Mouse (Mus musculus) intestine, embryonic 16.5 days (tissue): ENCODE measurements at regions not wholly inside any gene's neighbourhood (a gene's known extent, or its start where the extent isn't known, plus 50 kb on each side); places are given as distances from the start of the nearest gene placed in this dataset.

Source experiments
- ATAC-seq: fragments of 200-750 bp; cut with Nextera tagmentation; 2 replicates; pipeline ENCODE4 v1.8.0; 2017; ENCODE audit warnings: moderate TSS enrichment, moderate library complexity
- H3K27ac ChIP-seq: fragments of 300-500 bp; sonication (generic); 2 replicates; pipeline ENCODE4 v1.5.1; 2014; ENCODE audit warnings: mild to moderate bottlenecking, low read length
- H3K27me3 ChIP-seq: fragments of 300-500 bp; sonication (generic); replicated peaks from 2 replicates; pipeline ENCODE4 v1.6.1; 2014; ENCODE audit warnings: low read length, control low read depth, mixed read lengths; ENCODE audit not compliant: control insufficient read depth, insufficient read depth
- H3K36me3 ChIP-seq: fragments of 300-500 bp; sonication (generic); 2 replicates; pipeline ENCODE4 v1.6.1; 2014; ENCODE audit warnings: low read length, control low read depth; ENCODE audit not compliant: control insufficient read depth, insufficient read depth
- H3K4me1 ChIP-seq: fragments of 300-500 bp; sonication (generic); 2 replicates; pipeline ENCODE4 v1.6.1; 2014; ENCODE audit warnings: low read length, control low read depth, mixed read lengths; ENCODE audit not compliant: control insufficient read depth, insufficient read depth
- H3K4me2 ChIP-seq: fragments of 300-500 bp; sonication (generic); 2 replicates; pipeline ENCODE4 v1.6.1; 2014; ENCODE audit warnings: low read depth, low read length, control low read depth
- H3K4me3 ChIP-seq: fragments of 300-500 bp; sonication (generic); 2 replicates; pipeline ENCODE4 v1.5.1; 2014; ENCODE audit warnings: mild to moderate bottlenecking, low read length
- H3K9ac ChIP-seq: fragments of 300-500 bp; sonication (generic); 2 replicates; pipeline ENCODE4 v1.6.1; 2014; ENCODE audit warnings: low read depth, low read length
- H3K9me3 ChIP-seq: fragments of 300-500 bp; sonication (generic); 2 replicates; pipeline ENCODE4 v1.6.1; 2016; ENCODE audit warnings: low read length, control low read depth; ENCODE audit not compliant: control insufficient read depth
- WGBS: fragments of 180-500 bp; shearing (Covaris S2); extraction: QIAGEN DNeasy Blood & Tissue Kit; methylation state at CpG from one replicate; pipeline ENCODE4 v1.1.7; 2014; 5-methylcytosine and 5-hydroxymethylcytosine counted together

DNA sequence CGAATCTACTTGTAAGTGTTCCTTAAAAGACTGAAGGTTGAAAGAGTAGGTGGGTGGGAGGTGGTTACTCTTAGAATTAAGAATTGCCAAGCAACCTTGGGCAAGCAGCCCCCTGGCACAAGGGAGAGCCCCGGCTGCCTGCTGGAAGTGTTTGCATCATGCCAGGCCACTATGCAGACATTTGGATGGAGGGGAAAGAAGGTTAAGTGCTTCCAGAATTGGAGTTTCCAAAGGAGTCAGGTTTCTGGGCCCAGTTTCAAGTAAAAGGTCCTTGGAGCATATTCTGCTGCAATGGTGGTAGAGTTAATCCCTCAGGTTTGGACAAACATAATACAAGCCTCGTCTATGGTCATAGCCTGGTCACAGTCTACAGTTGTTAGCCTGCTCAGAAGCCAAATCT lies 162.7 kb downstream of the Gm12728 start:
- no peak overlapping the region for H3K9ac ChIP-seq
- H3K4me3 ChIP-seq: no peak overlapping the region
- no peaks in the 10 kb centered on the region for H3K9me3 ChIP-seq
- ATAC-seq: no peak
- no peak overlapping the region for H3K27ac ChIP-seq
- H3K4me1 ChIP-seq: no peaks in the 10 kb centered on the region
- WGBS: 80% methylated on average over 3 of the region's 3 CpGs
- H3K36me3 ChIP-seq: no peaks in the 10 kb centered on the region
- no peaks in the 10 kb centered on the region for H3K27me3 ChIP-seq
- H3K4me2 ChIP-seq: no peak overlapping the region

DNA sequence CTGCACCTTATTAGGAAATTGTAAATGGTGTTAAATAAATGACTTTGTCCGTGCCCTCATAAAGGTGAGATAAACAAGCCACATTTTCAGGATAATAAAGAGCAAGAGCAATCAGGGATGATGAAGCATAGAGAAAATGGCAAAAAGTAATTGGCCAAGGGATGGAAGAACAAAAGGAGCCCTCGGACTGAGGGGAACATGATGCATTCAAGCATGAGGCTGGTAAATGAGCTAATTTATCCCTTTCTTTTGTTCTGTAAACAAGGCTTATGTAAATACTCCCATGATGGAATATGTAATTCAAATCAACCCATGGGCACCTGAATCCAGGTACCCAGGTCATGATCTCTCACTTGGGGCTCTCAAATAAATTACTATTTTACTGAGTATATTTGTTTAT lies 166.8 kb downstream of the Gm12728 start:
- no peak overlapping the region for H3K27ac ChIP-seq
- H3K4me3 ChIP-seq: no peak overlapping the region
- no peak overlapping the region for H3K9ac ChIP-seq
- H3K9me3 ChIP-seq: no peaks in the 10 kb centered on the region
- no peaks in the 10 kb centered on the region for H3K27me3 ChIP-seq
- H3K36me3 ChIP-seq: no peaks in the 10 kb centered on the region
- WGBS: 79% methylated on average over 2 of the region's 2 CpGs
- no peaks in the 10 kb centered on the region for H3K4me1 ChIP-seq
- ATAC-seq: no peak
- H3K4me2 ChIP-seq: no peak overlapping the region

DNA sequence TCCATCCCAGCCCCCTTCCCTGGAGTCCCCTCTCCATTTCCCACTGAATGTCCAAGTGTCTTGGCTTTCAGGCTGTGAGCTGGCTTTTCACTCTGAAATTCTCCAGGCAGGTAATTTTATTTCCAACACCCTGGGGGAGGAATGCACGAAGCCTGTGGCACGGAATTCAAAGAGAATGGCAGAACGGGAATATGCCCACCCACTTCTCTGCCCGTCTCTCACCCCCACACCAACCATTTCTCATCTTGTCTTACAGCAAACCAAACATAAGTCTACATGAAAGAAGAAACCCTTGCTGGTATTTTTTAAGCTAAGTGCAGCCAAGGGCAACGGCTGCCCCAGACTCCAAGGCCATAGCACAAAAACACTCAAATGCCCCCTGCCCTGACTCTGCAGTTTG lies 168.7 kb downstream of the Gm12728 start:
- Histone ChIP-seq H3K9me3 (no peaks in the 10 kb centered on the region), H3K4me3 (no peak overlapping the region)

DNA sequence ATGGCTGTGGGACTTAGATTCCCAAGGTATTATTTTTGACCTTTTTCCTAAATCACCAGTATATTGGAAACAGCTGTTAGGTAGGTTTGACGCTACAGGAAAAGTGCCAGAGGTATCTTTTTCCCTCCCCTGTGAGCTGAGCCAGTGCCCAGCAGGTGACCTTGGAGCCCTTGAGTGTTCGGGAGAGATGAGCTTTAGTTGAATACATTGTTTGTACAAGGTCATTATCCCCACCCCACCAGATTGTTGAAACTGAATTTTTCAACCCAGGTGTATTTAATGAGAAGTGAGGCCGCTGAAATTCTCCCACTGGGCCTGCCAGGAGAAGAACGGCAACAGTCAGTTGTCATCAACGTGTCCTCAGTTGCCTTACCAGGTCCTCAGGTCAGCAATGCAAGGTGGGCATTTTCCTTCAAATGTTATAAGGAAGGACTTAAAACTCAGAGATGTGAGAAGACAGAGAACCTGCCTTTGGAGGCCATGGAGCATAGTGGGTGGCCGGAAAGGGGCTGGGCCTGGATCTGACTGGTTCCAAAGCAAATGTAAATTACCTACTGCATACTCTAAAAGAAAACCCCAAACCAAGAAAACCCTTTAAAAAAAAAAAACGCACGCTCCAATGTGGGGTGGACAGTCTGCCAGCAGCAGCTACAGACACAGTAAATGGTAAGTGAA lies 172.2 kb downstream of the Gm12728 start:
- no peak for ATAC-seq
- H3K4me2 ChIP-seq: no peak overlapping the region
- no peaks in the 10 kb centered on the region for H3K27me3 ChIP-seq
- H3K36me3 ChIP-seq: no peaks in the 10 kb centered on the region
- no peak overlapping the region for H3K27ac ChIP-seq
- no peaks in the 10 kb centered on the region for H3K4me1 ChIP-seq
- no peaks in the 10 kb centered on the region for H3K9me3 ChIP-seq
- 62% methylated on average over 8 of the region's 8 CpGs for WGBS
- H3K9ac ChIP-seq: no peak overlapping the region
- H3K4me3 ChIP-seq: no peak overlapping the region

More for the DNA sequence above, 168.7 kb downstream of the Gm12728 start:
- no peak overlapping the region for H3K4me2 ChIP-seq
- no peak overlapping the region for H3K9ac ChIP-seq
- H3K36me3 ChIP-seq: no peaks in the 10 kb centered on the region
- H3K27me3 ChIP-seq: no peaks in the 10 kb centered on the region
- WGBS: 64% methylated on average over 5 of the region's 5 CpGs
- no peak overlapping the region for H3K27ac ChIP-seq
- H3K4me1 ChIP-seq: no peaks in the 10 kb centered on the region
- no peak for ATAC-seq

GRCm38 (mm10) chr4:105962542-105962941 lies 172.9 kb downstream of the Gm12728 start:
- Histone ChIP-seq H3K36me3 (no peaks in the 10 kb centered on the region), H3K4me1 (no peaks in the 10 kb centered on the region), H3K9ac (no peak overlapping the region), H3K4me3 (no peak overlapping the region), H3K9me3 (no peaks in the 10 kb centered on the region), H3K27me3 (no peaks in the 10 kb centered on the region), H3K27ac (no peak overlapping the region), H3K4me2 (no peak overlapping the region)
- WGBS: 74% methylated on average over 7 of the region's 7 CpGs
- ATAC-seq: no peak

DNA sequence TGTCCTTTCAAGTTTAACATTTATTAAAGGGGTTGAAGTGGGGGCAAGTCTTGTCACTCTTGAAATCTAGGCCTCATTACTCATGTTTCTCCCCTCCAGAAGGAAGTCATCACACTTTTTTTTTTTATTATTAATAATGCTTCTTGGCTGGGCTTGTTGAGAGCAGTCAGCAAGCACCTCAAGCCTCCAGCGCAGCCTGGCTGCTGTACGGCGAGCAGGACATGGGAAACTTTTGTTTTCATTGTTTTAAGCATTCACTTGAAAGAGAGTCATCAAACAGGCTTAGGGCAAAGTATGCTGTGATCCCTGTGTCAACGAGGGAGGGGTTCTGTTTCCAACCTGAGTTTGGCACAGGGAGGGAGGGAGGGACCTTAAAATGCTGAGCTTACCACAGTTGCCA lies 178.7 kb downstream of the Gm12728 start:
- ATAC-seq: no peak
- 0 out of 2 replicates have a peak, but pooled peaks cover 5% of the 10 kb centered on the region for H3K4me1 ChIP-seq
- H3K27me3 ChIP-seq: no peaks in the 10 kb centered on the region
- H3K9ac ChIP-seq: no peak overlapping the region
- H3K4me3 ChIP-seq: no peak overlapping the region
- no peaks in the 10 kb centered on the region for H3K9me3 ChIP-seq
- no peaks in the 10 kb centered on the region for H3K36me3 ChIP-seq
- WGBS: 34% methylated on average over 4 of the region's 4 CpGs
- H3K4me2 ChIP-seq: no peak overlapping the region
- H3K27ac ChIP-seq: no peak overlapping the region

- Histone ChIP-seq H3K4me1 (0 out of 2 replicates have a peak, but pooled peaks cover 5% of the 10 kb centered on the region), H3K9me3 (no peaks in the 10 kb centered on the region), H3K4me2 (no peak overlapping the region), H3K4me3 (no peak overlapping the region), H3K27ac (no peak overlapping the region), H3K27me3 (no peaks in the 10 kb centered on the region), H3K36me3 (no peaks in the 10 kb centered on the region), H3K9ac (no peak overlapping the region)
- 38% methylated on average over 2 of the region's 2 CpGs for WGBS
- ATAC-seq: no peak
These were observed 180.0 kb downstream of the Gm12728 start for GRCm38 (mm10) chr4:105969628-105970027.

DNA sequence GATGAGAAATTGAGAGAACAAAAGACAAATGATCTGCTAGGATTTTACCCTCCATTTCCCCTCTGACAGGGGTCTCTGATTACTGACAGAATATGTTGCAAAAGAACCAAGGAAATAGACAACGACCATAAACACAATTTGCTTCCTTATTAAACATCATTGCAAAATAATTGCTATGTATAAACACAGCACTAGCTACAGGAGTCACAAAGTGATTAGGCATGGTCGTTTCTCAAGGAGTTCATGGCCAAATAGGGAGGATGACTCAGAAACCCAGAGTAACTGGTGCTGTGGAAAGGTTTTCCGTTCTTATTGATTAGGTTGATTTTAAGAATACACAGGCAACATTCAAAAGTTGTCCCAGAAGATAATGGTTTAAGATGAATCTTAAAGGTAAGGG lies 180.4 kb downstream of the Gm12728 start:
- H3K4me1 ChIP-seq: 0 out of 2 replicates have a peak, but pooled peaks cover 5% of the 10 kb centered on the region
- no peaks in the 10 kb centered on the region for H3K9me3 ChIP-seq
- H3K9ac ChIP-seq: no peak overlapping the region
- no peaks in the 10 kb centered on the region for H3K27me3 ChIP-seq
- no peak for ATAC-seq
- H3K4me3 ChIP-seq: no peak overlapping the region
- WGBS: 65% methylated on average over 3 of the region's 3 CpGs
- H3K4me2 ChIP-seq: no peak overlapping the region
- H3K27ac ChIP-seq: no peak overlapping the region
- no peaks in the 10 kb centered on the region for H3K36me3 ChIP-seq

DNA sequence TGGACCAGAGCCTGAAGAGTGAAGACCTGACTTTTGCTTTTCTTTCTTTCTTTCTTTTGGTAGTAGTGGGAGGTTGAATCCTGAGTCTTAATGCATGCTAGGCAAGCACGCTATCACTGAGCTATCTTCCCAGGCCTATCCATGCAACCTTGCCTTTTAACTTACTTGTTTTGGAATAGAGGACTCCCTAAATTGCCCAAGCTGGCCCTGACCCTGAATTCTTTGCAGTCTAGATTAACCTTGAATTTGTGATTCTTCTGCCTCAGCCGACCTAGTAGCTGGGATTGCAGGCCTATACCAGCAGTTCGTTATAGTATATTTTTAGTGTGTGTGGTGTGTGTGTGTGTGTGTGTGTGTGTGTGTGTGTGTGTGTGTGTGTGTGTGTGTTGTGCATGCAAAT lies 183.1 kb downstream of the Gm12728 start:
- Histone ChIP-seq H3K4me2 (no peak overlapping the region), H3K4me1 (0 out of 2 replicates have a peak, but pooled peaks cover 5% of the 10 kb centered on the region), H3K27ac (no peak overlapping the region), H3K36me3 (no peaks in the 10 kb centered on the region), H3K4me3 (no peak overlapping the region), H3K9ac (no peak overlapping the region), H3K9me3 (no peaks in the 10 kb centered on the region), H3K27me3 (no peaks in the 10 kb centered on the region)
- ATAC-seq: no peak
- 85% methylated on average over 3 of the region's 3 CpGs for WGBS
